Mouse (Mus musculus) lung, adult 18-20 months (tissue): ENCODE measurements around the gene Hist2h4.
"Not testable (repeated sequence)": the region's sequence is repeated elsewhere in the genome, so short reads cannot be mapped to it uniquely, and the experiment has no call there.

ENCODE experiments used
- DNase-seq, 2 experiments: peaks; one replicate each; pipeline ENCODE4 v3.0.0; 2022; ENCODE audit warnings: mixed read lengths in 2 of 2

Gene Hist2h4

GRCm38 (mm10) chr3:96220765-96221639 is 42.1 kb downstream of the Hist2h4 start, which contains the start of the genes Hist2h2ac and Hist2h2be:
TSS of gene Hist2h2ac (minus strand) at chr3:96220880.
TSS of gene Hist2h2be (plus strand) at chr3:96221119.
- peak; percentile 91 to 93 for DNase-seq

- DNase-seq = not testable (repeated sequence)
Observed at GRCm38 (mm10) chr3:96220131-96220764, 42.9 kb downstream of the Hist2h4 start.

- DNase-seq = peak; percentile 73 to 76
Observed at GRCm38 (mm10) chr3:96219661-96220130, 43.4 kb downstream of the Hist2h4 start, which contains the start of the genes Bola1 and Hist2h2ab. TSS of gene Bola1 (minus strand) at chr3:96219709. TSS of gene Hist2h2ab (plus strand) at chr3:96219865.

GRCm38 (mm10) chr3:96219191-96219641 is 43.9 kb downstream of the Hist2h4 start:
- peak; percentile 37 to 49 for DNase-seq
